Mouse (Mus musculus): ENCODE results near the gene Zswim8. TPM values are rescaled to one million over a fixed set of nuclear protein-coding genes. Genes with fewer than 3 reads are reported as not detected.

Zswim8 gene
- 100 to 1,000 TPM; 142 to 161 TPM for total RNA-seq (2021)
- long read RNA-seq, experiment 1, full-length matches to known transcripts, result 2 of 18 reads
- long read RNA-seq, experiment 1, partial matches to known transcripts, result 7 of 18 reads
- long read RNA-seq, experiment 1, other reads (novel, unspliced or antisense), result 9 of 18 reads
- long read RNA-seq, experiment 2, full-length matches to known transcripts, result 3 of 12 reads
- long read RNA-seq, experiment 2, partial matches to known transcripts, result 6 of 12 reads
- long read RNA-seq, experiment 2, other reads (novel, unspliced or antisense), result 3 of 12 reads

- DNase-seq (ENCODE audit: low spot score in 2 of 2), result peak; percentile 92
These were observed at the start of gene Zswim8 for GRCm38 (mm10) chr14:20707201-20708190. Gene Zswim8, plus strand, starts transcription at chr14:20707552.

- peak in 1 of 2 experiments; percentile 66 for DNase-seq (ENCODE audit: low spot score in 2 of 2)
These were observed 49.0 kb upstream of the Zswim8 start for GRCm38 (mm10) chr14:20658326-20658725.

- no peak for DNase-seq (ENCODE audit: low spot score in 2 of 2)
These were observed 48.5 kb upstream of the Zswim8 start for GRCm38 (mm10) chr14:20658902-20659301.

GRCm38 (mm10) chr14:20659687-20660086 is 47.7 kb upstream of the Zswim8 start:
- DNase-seq (ENCODE audit: low spot score in 2 of 2), result no peak

GRCm38 (mm10) chr14:20660827-20661660 is 46.3 kb upstream of the Zswim8 start:
- peak; percentile 93 to 97 for DNase-seq (ENCODE audit: low spot score in 2 of 2)

GRCm38 (mm10) chr14:20661661-20662331 is 45.6 kb upstream of the Zswim8 start:
- peak in 1 of 2 experiments; percentile 45 for DNase-seq (ENCODE audit: low spot score in 2 of 2)

GRCm38 (mm10) chr14:20662740-20663139 is 44.6 kb upstream of the Zswim8 start:
- DNase-seq (ENCODE audit: low spot score in 2 of 2), result no peak

GRCm38 (mm10) chr14:20663601-20664000 is 43.8 kb upstream of the Zswim8 start:
- DNase-seq (ENCODE audit: low spot score in 2 of 2), result no peak

- DNase-seq (ENCODE audit: low spot score in 2 of 2), result no peak
These were observed 42.9 kb upstream of the Zswim8 start for GRCm38 (mm10) chr14:20664436-20664835.

GRCm38 (mm10) chr14:20667469-20667868 is 39.9 kb upstream of the Zswim8 start:
- no peak for DNase-seq (ENCODE audit: low spot score in 2 of 2)

- no peak for DNase-seq (ENCODE audit: low spot score in 2 of 2)
These were observed 39.1 kb upstream of the Zswim8 start, which contains the start of gene Synpo2l for GRCm38 (mm10) chr14:20668154-20668810. Gene Synpo2l, minus strand, starts transcription at chr14:20668354.

- no peak for DNase-seq (ENCODE audit: low spot score in 2 of 2)
These were observed 34.4 kb upstream of the Zswim8 start for GRCm38 (mm10) chr14:20672990-20673389.

GRCm38 (mm10) chr14:20673735-20674063 is 33.7 kb upstream of the Zswim8 start:
- peak in 1 of 2 experiments; percentile 18 for DNase-seq (ENCODE audit: low spot score in 2 of 2)

- DNase-seq (ENCODE audit: low spot score in 2 of 2), result peak; percentile 95 to 98
These were observed 33.1 kb upstream of the Zswim8 start, which contains the start of gene Sec24c for GRCm38 (mm10) chr14:20674064-20674833. Gene Sec24c, plus strand, starts transcription at chr14:20674308.

GRCm38 (mm10) chr14:20677906-20678305 is 29.4 kb upstream of the Zswim8 start:
- DNase-seq (ENCODE audit: low spot score in 2 of 2), result no peak

- no peak for DNase-seq (ENCODE audit: low spot score in 2 of 2)
These were observed 25.6 kb upstream of the Zswim8 start for GRCm38 (mm10) chr14:20681742-20682141.

GRCm38 (mm10) chr14:20682498-20682897 is 24.9 kb upstream of the Zswim8 start:
- no peak for DNase-seq (ENCODE audit: low spot score in 2 of 2)

GRCm38 (mm10) chr14:20686576-20686975 is 20.8 kb upstream of the Zswim8 start:
- DNase-seq (ENCODE audit: low spot score in 2 of 2), result no peak

- DNase-seq (ENCODE audit: low spot score in 2 of 2), result no peak
These were observed 18.3 kb upstream of the Zswim8 start for GRCm38 (mm10) chr14:20689009-20689408.
